Mouse (Mus musculus) monocyte, adult 5-6 weeks (primary cell): Measurements from ENCODE around the gene Cyba. TPM values are rescaled to one million over a fixed set of nuclear protein-coding genes. Genes with fewer than 3 reads are reported as not detected.
A peak's percentile ranks its signal among the peaks of the same experiment; 100 is the strongest.

Experiments
- ATAC-seq: fragments of 153-309, 156-312 bp; replicated peaks from 2 replicates; pipeline ENCODE4 v1.8.0; 2017; ENCODE audit warnings: mild to moderate bottlenecking; ENCODE audit not compliant: low TSS enrichment, insufficient number of reproducible peaks, severe bottlenecking, poor library complexity, low FRiP score
- total RNA-seq: library from RNA; stranded (forward); fragments of 200-1000, 200-491, 200-594 nt; gene quantifications from 3 replicates; pipeline ENCODE4 v1.2.3, GENCODE M21; 2017

Gene Cyba
- total RNA-seq, 1 experiment from 2014 or later: 340 TPM

DNA sequence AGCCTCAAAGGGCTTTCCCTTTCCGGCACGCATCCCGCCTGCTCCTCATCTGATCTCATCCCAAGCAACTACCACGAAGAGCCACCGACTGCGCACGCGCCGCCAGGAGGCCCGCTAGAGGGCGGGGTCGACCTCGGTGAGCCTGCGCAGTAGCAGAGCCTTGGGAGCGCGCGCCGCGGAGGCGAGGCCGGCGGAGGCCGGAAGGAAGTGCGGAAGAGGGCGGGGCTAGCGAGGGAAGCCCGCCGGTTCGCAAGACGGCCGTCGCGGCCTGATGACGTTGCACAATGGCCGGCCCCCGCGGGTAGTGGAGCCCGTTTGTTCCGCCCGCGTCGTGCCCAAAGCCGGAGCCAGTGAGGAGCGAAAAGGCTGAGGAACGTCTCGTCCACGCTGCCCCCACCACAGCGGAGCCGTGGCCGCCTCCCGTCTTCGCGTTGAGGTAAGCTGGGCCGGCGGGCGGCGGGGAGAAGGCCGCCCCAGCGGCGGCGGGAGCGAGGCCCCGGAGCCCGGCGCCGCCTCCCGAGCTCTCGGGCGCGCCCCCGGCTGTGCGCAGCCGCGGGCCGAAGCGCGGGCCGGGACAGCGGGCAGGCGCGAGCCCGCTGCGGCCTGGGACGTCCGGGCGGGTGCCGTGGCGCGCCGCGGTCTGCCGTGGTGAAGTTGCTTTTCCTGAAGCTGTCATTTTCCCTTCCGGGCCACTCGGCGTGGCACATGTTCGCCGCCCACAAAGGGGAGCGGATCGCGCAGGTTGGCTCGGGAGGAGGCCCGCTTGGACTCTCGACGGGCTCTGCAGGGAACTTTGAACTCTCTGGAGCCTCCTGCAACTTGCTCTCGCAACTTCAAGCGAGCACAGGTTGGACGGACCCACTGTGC is 56.1 kb downstream of the Cyba start, which contains the start of gene Zc3h18:
Zc3h18 (plus strand) TSS at position 245 of the 867 bp plus-strand sequence.
- peak; percentile 92 for ATAC-seq

DNA sequence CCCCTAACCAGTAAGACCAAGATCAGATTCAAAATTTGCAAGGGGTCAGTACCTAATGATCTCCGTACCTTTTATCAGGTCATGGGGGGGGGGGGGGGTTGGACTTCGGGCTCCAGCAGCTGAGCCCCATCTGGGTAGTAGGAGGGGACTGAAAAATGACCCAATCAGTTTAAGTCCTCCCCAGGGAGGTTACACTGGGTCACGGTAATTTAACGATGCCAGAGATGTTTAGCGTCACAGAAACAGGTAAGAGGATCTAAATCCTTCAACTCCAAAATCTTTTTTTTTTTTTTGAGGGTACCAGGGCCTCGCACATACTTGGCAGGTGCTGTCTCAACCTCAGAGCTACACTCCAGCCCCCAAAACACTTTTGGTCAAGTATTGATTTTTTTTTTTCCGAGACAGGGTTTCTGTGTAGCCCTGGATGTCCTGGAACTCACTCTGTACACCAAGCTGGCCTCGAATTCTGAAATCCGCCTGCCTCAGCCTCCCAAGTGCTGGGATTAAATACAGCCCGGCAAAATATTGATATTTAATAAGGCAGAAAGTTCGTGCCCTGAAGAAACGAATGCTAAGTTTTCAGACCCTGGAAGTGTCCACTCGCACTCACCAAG is 56.9 kb downstream of the Cyba start:
- no peak for ATAC-seq

DNA sequence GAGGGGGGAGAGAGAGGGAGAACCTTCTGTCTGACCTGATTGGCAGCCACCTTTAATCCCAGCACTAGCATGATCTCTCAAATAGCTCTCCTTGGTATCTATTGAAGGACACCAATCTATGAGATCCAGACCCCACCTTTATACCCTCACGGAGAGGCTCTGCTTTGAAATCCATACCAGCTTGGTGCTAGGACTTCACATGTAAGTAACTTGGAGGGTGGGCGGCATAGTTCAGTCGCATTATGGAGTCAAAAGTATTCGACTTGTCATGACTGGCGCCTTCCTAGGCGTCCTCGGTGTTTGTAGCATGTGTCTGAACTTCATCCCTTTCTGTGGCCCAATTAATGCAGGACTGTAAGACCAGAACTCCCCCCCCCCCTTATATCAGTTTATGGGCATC is 57.4 kb downstream of the Cyba start:
- no peak for ATAC-seq

Other genes with a start within 250 kb of the Cyba start
- 7.9 to 23.3 TPM (median 10.3 TPM) in 3 replicates for gene Zfpm1, start 150.8 kb downstream of the Cyba start, total RNA-seq
- gene Trhr2, start 72.2 kb downstream of the Cyba start, total RNA-seq: not detected in 3 replicates
- gene Zc3h18, start 56.3 kb downstream of the Cyba start, total RNA-seq: 57.4 to 76.1 TPM (median 69.7 TPM) in 3 replicates
- not detected in 3 replicates for gene Il17c, start 10.9 kb downstream of the Cyba start, total RNA-seq
- gene Mvd, start 10.5 kb upstream of the Cyba start, total RNA-seq: 4.5 to 9.2 TPM (median 8.8 TPM) in 3 replicates
- gene Snai3, start 27.8 kb upstream of the Cyba start, total RNA-seq: 1.6 TPM in 1 of 3 replicates, not detected in the others
- 96.0 to 108 TPM (median 106 TPM) in 3 replicates for gene Rnf166, start 43.1 kb upstream of the Cyba start, total RNA-seq
- 10.3 to 24.8 TPM (median 12.1 TPM) in 3 replicates for gene Ctu2, start 43.2 kb upstream of the Cyba start, total RNA-seq
- 31.7 to 76.2 TPM (median 45.9 TPM) in 3 replicates for gene Piezo1, start 118.4 kb upstream of the Cyba start, total RNA-seq
- gene Cdt1, start 135.1 kb upstream of the Cyba start, total RNA-seq: 11.1 to 24.4 TPM (median 12.4 TPM) in 3 replicates
- 30.5 to 53.3 TPM (median 49.7 TPM) in 3 replicates for gene Aprt, start 144.0 kb upstream of the Cyba start, total RNA-seq
- gene Galns, start 178.5 kb upstream of the Cyba start, total RNA-seq: 9.9 to 15.0 TPM (median 12.4 TPM) in 3 replicates
- gene Trappc2l, start 178.7 kb upstream of the Cyba start, total RNA-seq: 19.5 to 35.7 TPM (median 20.3 TPM) in 3 replicates
- gene Pabpn1l, start 189.8 kb upstream of the Cyba start, total RNA-seq: not detected in 3 replicates